Mouse (Mus musculus) spleen, adult 10 weeks (tissue): ENCODE measurements around the gene En2. TPM values are rescaled to one million over a fixed set of nuclear protein-coding genes. Genes with fewer than 3 reads are reported as not detected.

ENCODE experiments used
- polyA plus RNA-seq: library from polyadenylated mRNA; stranded (reverse); fragments of 350-450 nt; fragmentation: Illumina TruSeq; extraction: RNeasy Lipid Tissue Mini Kit (QIAGEN cat#74804); gene quantifications from one replicate; pipeline ENCODE4 v1.2.3, GENCODE M21; 2015; ENCODE audit warnings: low replicate concordance; ENCODE audit not compliant: insufficient read depth

En2 gene
- polyA plus RNA-seq: not detected

DNA sequence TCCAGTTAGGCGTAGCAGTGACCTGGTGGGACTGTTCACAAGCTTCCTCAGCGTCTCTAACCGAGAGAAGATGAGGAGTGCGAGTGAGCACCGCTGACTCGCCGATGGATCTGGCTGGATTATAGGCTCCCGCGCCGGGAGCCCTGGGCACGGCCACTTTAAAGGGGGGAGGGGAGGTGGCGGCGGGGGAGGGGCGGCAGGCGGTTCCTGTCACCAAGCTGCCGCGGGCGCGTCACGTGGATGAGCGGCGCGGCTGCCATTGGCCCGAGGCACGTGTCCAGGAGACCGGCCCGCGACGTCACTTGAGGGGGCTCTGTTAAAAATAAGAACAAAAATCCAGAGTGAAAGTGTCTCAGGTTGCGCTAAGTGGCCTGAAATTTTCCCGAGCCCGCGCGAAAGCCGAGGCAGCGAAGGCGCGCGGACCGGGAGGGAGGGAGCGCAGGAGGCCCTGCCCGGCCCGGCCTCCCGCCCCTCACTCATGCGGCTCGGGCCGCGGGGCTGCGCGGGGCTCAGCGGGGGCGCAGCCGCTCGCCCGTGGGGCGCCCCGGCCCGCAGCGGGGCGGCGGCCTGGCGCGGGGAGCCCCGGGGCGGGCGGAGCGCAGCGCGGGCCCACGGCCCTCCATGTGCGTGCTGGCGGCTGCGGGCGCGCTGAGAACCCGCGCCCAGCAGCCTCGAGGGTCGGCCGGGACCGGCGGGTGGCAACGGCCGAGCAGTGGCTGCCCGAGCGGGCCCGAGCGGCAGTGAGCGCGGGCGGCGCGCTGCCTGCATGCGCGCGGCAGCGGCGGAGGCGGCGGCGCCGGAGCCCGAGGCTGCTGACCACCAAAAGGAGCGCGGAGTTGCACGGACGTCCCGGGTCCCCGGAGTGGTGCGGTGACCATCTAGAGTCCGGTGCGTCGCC lies at the start of gene En2:
Gene En2, plus strand, starts transcription at position 337 of the 898 bp plus-strand sequence.

Other genes with a start within 250 kb of the En2 start
- 43.2 TPM for gene Insig1, start 94.3 kb upstream of the En2 start, polyA plus RNA-seq
- gene Cnpy1, start 80.1 kb downstream of the En2 start, polyA plus RNA-seq: 0.07 TPM
- gene Rbm33, start 151.4 kb downstream of the En2 start, polyA plus RNA-seq: 91.7 TPM